Comparison of ENCODE assay signal across 8 mouse cellular contexts in the genomic region with DNA sequence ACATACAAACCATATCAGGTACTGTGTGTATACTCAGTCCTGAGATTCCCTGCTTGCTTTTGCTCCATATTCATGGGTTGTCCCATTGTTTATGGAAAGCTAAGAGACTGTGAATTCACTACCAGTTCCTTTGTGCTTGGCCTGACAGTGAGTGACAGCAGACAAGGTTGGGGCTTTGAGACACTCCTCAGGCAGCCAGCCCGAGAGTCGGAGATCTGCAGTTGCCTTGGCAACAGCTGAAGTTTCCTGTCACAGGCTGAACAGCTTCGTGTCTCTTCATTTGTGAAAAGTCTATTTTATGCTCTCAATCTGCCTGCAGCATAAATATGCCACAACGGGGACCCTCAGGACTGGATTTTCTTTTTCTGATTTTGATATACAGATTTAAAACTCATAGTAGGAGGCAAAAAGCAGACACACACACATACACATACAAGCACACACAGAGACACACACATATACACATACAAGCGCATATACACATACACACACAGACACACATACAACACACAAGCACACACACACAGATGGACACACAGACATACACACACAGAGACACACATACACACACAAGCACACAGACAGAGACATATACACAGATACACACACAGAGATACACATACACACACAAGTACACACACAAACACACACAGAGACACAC.
DNase-seq lines count a peak whose midpoint lies in the region; ATAC-seq lines count a peak whose summit lies in the region.
"Had no signal": no experiment of that assay in that cellular context is flagged by ENCODE, and none has a peak within 500 bp of the region (broad histone marks: within the 10 kb centered on the region; RNA-seq: fewer than 3 reads in every experiment).

No protein-coding gene starts in this region.

- no peak overlapping the region for H3K4me3 ChIP-seq in forebrain, embryonic 14.5 days (ENCODE audit: low read depth, low read length)
- H3K4me3 ChIP-seq in neural tube, embryonic 13.5 days = no peak overlapping the region

- H3K4me2 ChIP-seq in forebrain, embryonic 14.5 days (ENCODE audit: low read length) = peak overlapping the region; percentile 16; the same call in 1 of the 2 replicates
- H3K4me2 ChIP-seq in neural tube, embryonic 13.5 days = no peak overlapping the region

- 17% methylated on average over 5 of the region's 5 CpGs for WGBS in forebrain, embryonic 14.5 days
- WGBS in neural tube, embryonic 13.5 days = 23% methylated on average over 5 of the region's 5 CpGs

- H3K36me3 ChIP-seq in forebrain, embryonic 14.5 days (ENCODE audit: control insufficient read depth, insufficient read depth, low read length) = no peaks in the 10 kb centered on the region
- H3K36me3 ChIP-seq in neural tube, embryonic 13.5 days = no peaks in the 10 kb centered on the region

- H3K4me1 ChIP-seq in forebrain, embryonic 14.5 days (ENCODE audit: control insufficient read depth, insufficient read depth, low read length) = peaks cover 15% of the 10 kb centered on the region
- H3K4me1 ChIP-seq in neural tube, embryonic 13.5 days (replicated peaks) = peaks cover 28% of the 10 kb centered on the region

- peak; percentile 96 for ATAC-seq in forebrain, embryonic 14.5 days
- ATAC-seq in neural tube, embryonic 13.5 days (ENCODE audit: low read depth) = peak; percentile 89

- no peak overlapping the region for H3K9ac ChIP-seq in forebrain, embryonic 14.5 days (ENCODE audit: low read length)
- H3K9ac ChIP-seq in neural tube, embryonic 13.5 days = no peak overlapping the region

- H3K27ac ChIP-seq in forebrain, embryonic 14.5 days (ENCODE audit: low read depth, low read length) = peak overlapping the region; percentile 90
- H3K27ac ChIP-seq in neural tube, embryonic 13.5 days (replicated peaks) = peak overlapping the region; percentile 61
- H3K27ac ChIP-seq: kidney, postnatal 0 days had no signal

- no peaks in the 10 kb centered on the region for H3K9me3 ChIP-seq in forebrain, embryonic 14.5 days (replicated peaks; ENCODE audit: control insufficient read depth, low read length)
- no peaks in the 10 kb centered on the region for H3K9me3 ChIP-seq in neural tube, embryonic 13.5 days

- no peaks in the 10 kb centered on the region for H3K27me3 ChIP-seq in forebrain, embryonic 14.5 days (replicated peaks; ENCODE audit: control insufficient read depth, insufficient read depth, low read length)
- H3K27me3 ChIP-seq in neural tube, embryonic 13.5 days = 0 out of 2 replicates have a peak, but pooled peaks cover 3% of the 10 kb centered on the region

- peak; percentile 67 for DNase-seq in retina, postnatal 1 day
- no peak for DNase-seq in retina, embryonic 14.5 days (ENCODE audit: low spot score)
- DNase-seq in forebrain, embryonic 14.5 days (ENCODE audit: low spot score) = peak; percentile 94
- DNase-seq in layer of hippocampus, postnatal 36 days = peak; percentile 47 to 54
- DNase-seq in gastrocnemius, postnatal 25 days = no peak
- no peak for DNase-seq in spleen, postnatal 14 days (ENCODE audit: low spot score in 2 of 2)

Comparison
In these comparisons a context has a peak if more than half of its experiments do, and no peak if none do; other contexts are left out.
1. DNase-seq: peak in retina, postnatal 1 day (single experiment), forebrain, embryonic 14.5 days (single experiment) and layer of hippocampus, postnatal 36 days (2 of 2); none in retina, embryonic 14.5 days (single experiment), gastrocnemius, postnatal 25 days (single experiment) and spleen, postnatal 14 days (0 of 2).